Mouse (Mus musculus): ENCODE data around the gene Dpep1. TPM values are rescaled to one million over a fixed set of nuclear protein-coding genes. Genes with fewer than 3 reads are reported as not detected.

Dpep1 gene
- polyA plus RNA-seq, 1 experiment: not detected

- Histone ChIP-seq H3K27ac (ENCODE audit: insufficient read depth, low read depth, low read length) (no peak overlapping the region), H3K4me3 (ENCODE audit: insufficient read depth, low read length) (no peak overlapping the region), H3K4me1 (ENCODE audit: control insufficient read depth, insufficient read depth, low read length) (no peaks in the 10 kb centered on the region)
- no peak for TF ChIP-seq CTCF (IDR thresholded peaks at IDR 0.05; ENCODE audit: low read depth, low read length)
Measured at GRCm38 (mm10) chr8:123231742-123232141, 45.7 kb downstream of the Dpep1 start.

- Histone ChIP-seq H3K4me3 (ENCODE audit: insufficient read depth, low read length) (no peak overlapping the region), H3K4me1 (ENCODE audit: control insufficient read depth, insufficient read depth, low read length) (no peaks in the 10 kb centered on the region), H3K27ac (ENCODE audit: insufficient read depth, low read depth, low read length) (no peak overlapping the region)
- no peak for TF ChIP-seq CTCF (IDR thresholded peaks at IDR 0.05; ENCODE audit: low read depth, low read length)
- TF ChIP-seq POLR2A (IDR thresholded peaks at IDR 0.05; ENCODE audit: borderline replicate concordance, low read depth, low read length): no peak
Measured at GRCm38 (mm10) chr8:123232553-123232952, 46.5 kb downstream of the Dpep1 start.

- Histone ChIP-seq H3K4me1 (ENCODE audit: control insufficient read depth, insufficient read depth, low read length) (no peaks in the 10 kb centered on the region), H3K4me3 (ENCODE audit: insufficient read depth, low read length) (no peak overlapping the region), H3K27ac (ENCODE audit: insufficient read depth, low read depth, low read length) (no peak overlapping the region)
- no peak for TF ChIP-seq CTCF (IDR thresholded peaks at IDR 0.05; ENCODE audit: low read depth, low read length)
- TF ChIP-seq POLR2A (IDR thresholded peaks at IDR 0.05; ENCODE audit: borderline replicate concordance, low read depth, low read length): no peak
Measured at GRCm38 (mm10) chr8:123233300-123233699, 47.3 kb downstream of the Dpep1 start.

- Histone ChIP-seq H3K27ac (ENCODE audit: insufficient read depth, low read depth, low read length) (no peak overlapping the region), H3K4me3 (ENCODE audit: insufficient read depth, low read length) (no peak overlapping the region), H3K4me1 (ENCODE audit: control insufficient read depth, insufficient read depth, low read length) (no peaks in the 10 kb centered on the region)
- no peak for TF ChIP-seq POLR2A (IDR thresholded peaks at IDR 0.05; ENCODE audit: borderline replicate concordance, low read depth, low read length)
- TF ChIP-seq CTCF (IDR thresholded peaks at IDR 0.05; ENCODE audit: low read depth, low read length): no peak
Measured at GRCm38 (mm10) chr8:123233760-123234159, 47.7 kb downstream of the Dpep1 start.

- H3K27ac ChIP-seq (ENCODE audit: insufficient read depth, low read depth, low read length): no peak overlapping the region
Measured at GRCm38 (mm10) chr8:123234918-123235519, 49.0 kb downstream of the Dpep1 start.

GRCm38 (mm10) chr8:123235520-123236497, 49.8 kb downstream of the Dpep1 start, which contains the start of gene Spata2l:
Spata2l (minus strand) TSS chr8:123236233.
- Histone ChIP-seq H3K4me3 (ENCODE audit: insufficient read depth, low read length) (peak within 1 kb of the TSS; percentile 76), H3K27ac (ENCODE audit: insufficient read depth, low read depth, low read length) (no peak within 1 kb of the TSS), H3K4me1 (ENCODE audit: control insufficient read depth, insufficient read depth, low read length) (no peaks in the 10 kb centered on the region)
- TF ChIP-seq POLR2A (IDR thresholded peaks at IDR 0.05; ENCODE audit: borderline replicate concordance, low read depth, low read length) (no peak), CTCF (IDR thresholded peaks at IDR 0.05; ENCODE audit: low read depth, low read length) (no peak)

More at GRCm38 (mm10) chr8:123234918-123235519, 49.0 kb downstream of the Dpep1 start:
- no peaks in the 10 kb centered on the region for H3K4me1 ChIP-seq (ENCODE audit: control insufficient read depth, insufficient read depth, low read length)
- no peak for TF ChIP-seq CTCF (IDR thresholded peaks at IDR 0.05; ENCODE audit: low read depth, low read length)
- no peak for TF ChIP-seq POLR2A (IDR thresholded peaks at IDR 0.05; ENCODE audit: borderline replicate concordance, low read depth, low read length)
- peak overlapping the region; percentile 76 for H3K4me3 ChIP-seq (ENCODE audit: insufficient read depth, low read length)

GRCm38 (mm10) chr8:123239398-123239797, 53.4 kb downstream of the Dpep1 start:
- H3K4me3 ChIP-seq (ENCODE audit: insufficient read depth, low read length): no peak overlapping the region
- TF ChIP-seq POLR2A (IDR thresholded peaks at IDR 0.05; ENCODE audit: borderline replicate concordance, low read depth, low read length) (no peak), CTCF (IDR thresholded peaks at IDR 0.05; ENCODE audit: low read depth, low read length) (no peak)

GRCm38 (mm10) chr8:123242107-123242923, 56.3 kb downstream of the Dpep1 start:
- no peak for TF ChIP-seq CTCF (IDR thresholded peaks at IDR 0.05; ENCODE audit: low read depth, low read length)
- no peak for TF ChIP-seq POLR2A (IDR thresholded peaks at IDR 0.05; ENCODE audit: borderline replicate concordance, low read depth, low read length)
- H3K27ac ChIP-seq (ENCODE audit: insufficient read depth, low read depth, low read length): no peak overlapping the region
- no peak overlapping the region for H3K4me3 ChIP-seq (ENCODE audit: insufficient read depth, low read length)
- H3K4me1 ChIP-seq (ENCODE audit: control insufficient read depth, insufficient read depth, low read length): no peaks in the 10 kb centered on the region

More at GRCm38 (mm10) chr8:123239398-123239797, 53.4 kb downstream of the Dpep1 start:
- no peak overlapping the region for H3K27ac ChIP-seq (ENCODE audit: insufficient read depth, low read depth, low read length)
- H3K4me1 ChIP-seq (ENCODE audit: control insufficient read depth, insufficient read depth, low read length): no peaks in the 10 kb centered on the region

- Histone ChIP-seq H3K4me3 (ENCODE audit: insufficient read depth, low read length) (no peak overlapping the region), H3K4me1 (ENCODE audit: control insufficient read depth, insufficient read depth, low read length) (peaks cover 3% of the 10 kb centered on the region), H3K27ac (ENCODE audit: insufficient read depth, low read depth, low read length) (no peak overlapping the region)
- TF ChIP-seq POLR2A (IDR thresholded peaks at IDR 0.05; ENCODE audit: borderline replicate concordance, low read depth, low read length) (no peak), CTCF (IDR thresholded peaks at IDR 0.05; ENCODE audit: low read depth, low read length) (0 out of 2 replicates have a peak, but pooled peaks have one; percentile 10)
Measured at GRCm38 (mm10) chr8:123243053-123243452, 57.0 kb downstream of the Dpep1 start.
